Mouse (Mus musculus): Measurements from ENCODE around the gene Trim47.

Trim47 gene

DNA sequence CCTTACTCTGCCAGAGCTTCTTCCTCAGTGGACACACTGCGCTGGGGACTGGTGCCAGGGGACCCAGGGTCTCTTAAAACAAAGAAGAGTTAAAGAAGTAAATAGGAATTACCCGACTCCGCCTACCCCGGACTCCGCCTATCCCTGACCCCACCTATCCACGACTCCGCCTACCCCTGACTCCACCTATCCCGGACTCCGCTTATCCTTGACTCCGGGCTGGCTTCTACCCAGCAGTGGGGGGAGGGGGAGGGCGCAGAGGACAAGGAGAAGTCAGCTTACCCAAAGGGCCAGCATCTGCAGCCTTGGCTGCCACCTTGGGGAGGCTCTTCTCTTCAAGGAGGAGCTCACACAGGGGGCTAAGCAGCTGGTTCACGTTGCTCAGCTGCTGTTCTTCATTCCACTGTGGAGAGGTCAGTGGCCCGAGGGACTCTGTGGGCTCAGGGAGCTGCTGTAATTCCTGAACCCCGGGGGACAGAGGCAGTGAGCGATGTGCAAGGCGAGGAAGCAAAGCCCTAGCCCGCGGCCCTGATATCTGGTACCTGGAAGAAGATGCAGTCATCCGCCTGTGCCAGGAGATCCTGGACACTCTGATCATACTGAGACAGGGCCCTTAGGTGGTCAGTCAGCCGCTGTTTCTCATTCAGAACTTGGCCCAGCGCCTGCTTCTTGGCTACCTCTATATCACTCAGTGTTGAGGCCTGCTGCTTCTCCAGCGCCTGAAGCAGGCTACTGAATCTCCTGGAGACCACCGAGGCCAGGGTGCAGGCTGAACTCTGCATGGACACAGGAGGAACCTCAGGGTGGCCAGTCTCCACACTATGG, at the start of gene Trim47:
Trim47 (minus strand) TSS at position 55 of the 825 bp plus-strand sequence.
- no peak for DNase-seq (ENCODE audit: low spot score)

GRCm38 (mm10) chr11:116176010-116176409, 49.0 kb upstream of the Trim47 start:
- no peak for DNase-seq (ENCODE audit: low spot score)

- no peak for DNase-seq (ENCODE audit: low spot score)
Observed at GRCm38 (mm10) chr11:116174775-116175448, 47.9 kb upstream of the Trim47 start.

- DNase-seq (ENCODE audit: low spot score) = no peak
Observed at GRCm38 (mm10) chr11:116171959-116172358, 44.9 kb upstream of the Trim47 start.

- no peak for DNase-seq (ENCODE audit: low spot score)
Observed at GRCm38 (mm10) chr11:116170003-116170800, 43.2 kb upstream of the Trim47 start.

GRCm38 (mm10) chr11:116169214-116169613, 42.2 kb upstream of the Trim47 start:
- no peak for DNase-seq (ENCODE audit: low spot score)

DNA sequence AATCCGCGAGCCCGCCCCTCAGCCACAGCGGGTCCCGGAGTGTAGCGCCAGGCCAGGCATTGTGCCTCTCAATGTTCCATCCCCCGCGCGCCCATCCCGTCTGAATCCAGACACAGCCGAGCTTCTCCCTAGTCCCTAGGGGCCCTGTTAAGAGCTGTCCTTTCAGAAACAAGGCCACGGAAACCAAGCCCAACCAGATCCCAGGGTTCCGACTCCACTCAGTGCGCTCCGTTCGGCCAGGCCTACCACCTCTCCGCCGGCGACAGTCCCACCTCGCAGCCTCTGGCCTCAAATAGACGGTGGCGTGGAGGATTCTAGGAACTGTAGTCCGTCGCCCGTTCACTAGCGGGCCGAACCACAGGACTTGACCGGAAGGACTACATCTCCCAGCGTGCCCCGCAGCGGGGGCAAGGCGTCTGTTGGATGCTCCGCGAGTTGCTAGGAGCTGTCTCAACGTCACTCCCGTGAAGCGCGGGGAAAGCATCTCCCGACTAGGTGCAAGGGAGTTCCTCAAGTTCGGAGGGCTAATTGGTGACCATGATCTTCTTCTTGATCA, 41.0 kb upstream of the Trim47 start, which contains the start of gene Fbf1:
Fbf1 (minus strand) TSS at position 283 of the 556 bp plus-strand sequence.
- peak; percentile 96 for DNase-seq (ENCODE audit: low spot score)

DNA sequence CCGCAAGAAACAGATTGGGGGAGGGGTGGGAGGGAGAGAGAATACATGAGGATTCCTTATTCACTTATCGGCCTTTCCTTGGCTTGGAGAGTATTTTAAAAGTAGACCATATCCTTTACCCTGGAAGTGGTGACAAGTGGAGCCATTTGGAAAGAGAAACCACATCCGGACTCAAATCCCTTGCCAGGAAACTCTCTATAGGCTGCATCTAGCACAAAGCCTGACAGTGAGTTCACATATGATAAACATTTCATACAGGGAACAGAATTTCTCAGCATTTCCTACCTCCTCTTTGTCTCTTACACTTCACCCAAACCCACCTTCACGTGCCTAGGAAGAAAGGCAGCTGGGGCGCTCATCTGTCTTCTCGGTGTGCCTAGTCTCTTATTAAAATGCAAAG, 40.2 kb upstream of the Trim47 start:
- no peak for DNase-seq (ENCODE audit: low spot score)

GRCm38 (mm10) chr11:116163002-116163401, 36.0 kb upstream of the Trim47 start:
- no peak for DNase-seq (ENCODE audit: low spot score)

DNA sequence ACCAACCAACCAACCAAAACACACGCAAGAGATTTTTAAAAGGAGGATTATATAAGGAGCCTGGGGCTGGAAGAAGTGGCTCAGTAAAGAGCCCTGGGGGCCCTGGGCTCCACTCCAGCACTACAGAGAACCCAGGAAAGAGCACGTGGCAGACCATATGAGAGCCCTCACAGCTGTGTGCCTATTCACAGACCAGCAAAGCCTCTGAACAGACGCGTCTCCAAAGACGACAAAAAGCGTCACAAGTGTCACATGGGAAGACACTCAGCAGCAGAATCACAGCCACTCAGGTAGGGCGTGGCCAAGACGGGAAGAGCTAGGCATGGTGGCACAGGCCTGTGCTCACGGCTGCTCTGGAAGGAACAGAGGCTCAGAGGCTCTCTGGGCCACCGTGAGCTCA, 35.1 kb upstream of the Trim47 start:
- peak; percentile 61 for DNase-seq (ENCODE audit: low spot score)

DNA sequence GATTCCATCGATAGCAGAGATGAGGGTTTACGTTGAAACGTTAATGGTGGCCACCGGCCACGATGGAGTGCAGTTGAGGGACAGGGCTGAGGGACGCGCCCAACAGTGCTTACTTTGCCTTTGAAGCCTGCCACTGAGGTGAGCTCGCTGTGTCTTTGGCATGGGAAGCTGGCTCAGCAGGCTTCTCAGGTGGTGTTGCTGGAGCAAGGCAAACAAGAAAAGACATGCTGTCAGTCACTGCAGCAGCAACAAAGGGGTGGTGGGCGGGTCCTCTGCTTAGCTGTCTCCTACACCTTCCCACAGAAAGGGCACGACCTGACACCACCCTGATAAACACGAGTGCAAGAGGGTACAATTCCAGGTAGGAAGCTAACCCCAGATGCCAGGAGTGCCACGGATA, 34.3 kb upstream of the Trim47 start:
- DNase-seq (ENCODE audit: low spot score) = no peak

DNA sequence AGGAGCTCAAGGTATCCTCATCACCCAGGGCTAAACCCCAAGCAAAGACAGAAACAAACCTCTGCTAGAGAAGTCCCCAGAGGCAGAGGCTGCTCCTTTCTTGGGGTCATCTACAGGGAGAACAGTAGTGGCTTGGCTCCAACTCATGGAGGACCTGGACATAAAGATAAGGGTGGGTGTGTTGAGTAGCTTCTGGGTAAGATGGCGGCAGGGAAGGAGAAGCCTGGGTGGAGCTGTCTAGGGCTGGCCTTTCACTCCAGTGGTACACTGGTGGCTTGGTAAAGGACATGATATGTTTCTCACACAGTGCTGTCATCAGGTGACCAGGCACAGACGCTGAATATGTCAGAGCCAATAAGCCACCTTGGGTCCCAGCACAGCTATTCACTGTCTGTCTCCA, 23.9 kb upstream of the Trim47 start:
- DNase-seq (ENCODE audit: low spot score) = no peak

GRCm38 (mm10) chr11:116149341-116149740, 22.3 kb upstream of the Trim47 start:
- DNase-seq (ENCODE audit: low spot score) = no peak

- peak; percentile 52 for DNase-seq (ENCODE audit: low spot score)
Observed at GRCm38 (mm10) chr11:116148761-116149221, 21.8 kb upstream of the Trim47 start.

- DNase-seq (ENCODE audit: low spot score) = peak; percentile 57
Observed at GRCm38 (mm10) chr11:116146294-116146985, 19.4 kb upstream of the Trim47 start.

DNA sequence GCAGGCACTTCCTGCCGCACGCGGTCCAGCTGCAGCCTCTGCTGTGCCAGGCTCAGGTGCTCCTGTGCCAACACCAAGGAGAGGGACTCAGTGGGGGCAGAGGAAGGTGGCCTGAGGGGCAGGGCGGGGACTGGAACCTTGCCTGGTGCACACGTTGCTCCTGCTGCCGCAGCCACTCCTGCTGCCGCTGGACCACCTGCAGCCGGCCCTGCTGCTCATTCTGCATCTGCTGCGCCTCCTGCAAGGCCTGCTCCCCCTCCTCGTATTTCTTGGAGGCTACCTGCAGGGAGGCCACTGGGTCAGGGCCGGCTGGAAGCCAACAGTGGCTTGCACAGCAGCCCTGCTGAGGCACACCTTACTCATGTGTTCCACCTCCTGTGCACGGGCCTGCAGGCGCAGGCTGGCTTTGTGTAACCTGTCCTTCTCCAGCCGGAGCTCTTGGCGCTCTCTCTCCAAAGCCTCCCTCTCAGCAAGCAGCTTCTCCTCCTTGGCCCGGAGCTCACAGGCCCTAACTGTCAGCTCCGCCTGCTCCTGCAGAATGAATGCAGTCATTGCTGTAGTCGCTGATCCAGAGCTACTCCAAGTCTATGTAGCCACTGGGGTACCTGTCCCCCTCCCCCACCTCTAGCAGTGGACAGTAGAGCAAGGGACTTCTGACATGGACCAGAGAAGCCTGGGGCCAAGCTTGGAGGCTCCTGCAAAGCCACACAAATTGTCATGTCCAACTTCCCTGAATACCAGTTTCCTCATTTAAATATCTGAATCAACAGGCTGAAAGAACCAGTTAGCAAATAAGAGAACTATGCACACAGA, 18.7 kb upstream of the Trim47 start:
- DNase-seq (ENCODE audit: low spot score) = no peak

GRCm38 (mm10) chr11:116143468-116143867, 16.5 kb upstream of the Trim47 start:
- no peak for DNase-seq (ENCODE audit: low spot score)

DNA sequence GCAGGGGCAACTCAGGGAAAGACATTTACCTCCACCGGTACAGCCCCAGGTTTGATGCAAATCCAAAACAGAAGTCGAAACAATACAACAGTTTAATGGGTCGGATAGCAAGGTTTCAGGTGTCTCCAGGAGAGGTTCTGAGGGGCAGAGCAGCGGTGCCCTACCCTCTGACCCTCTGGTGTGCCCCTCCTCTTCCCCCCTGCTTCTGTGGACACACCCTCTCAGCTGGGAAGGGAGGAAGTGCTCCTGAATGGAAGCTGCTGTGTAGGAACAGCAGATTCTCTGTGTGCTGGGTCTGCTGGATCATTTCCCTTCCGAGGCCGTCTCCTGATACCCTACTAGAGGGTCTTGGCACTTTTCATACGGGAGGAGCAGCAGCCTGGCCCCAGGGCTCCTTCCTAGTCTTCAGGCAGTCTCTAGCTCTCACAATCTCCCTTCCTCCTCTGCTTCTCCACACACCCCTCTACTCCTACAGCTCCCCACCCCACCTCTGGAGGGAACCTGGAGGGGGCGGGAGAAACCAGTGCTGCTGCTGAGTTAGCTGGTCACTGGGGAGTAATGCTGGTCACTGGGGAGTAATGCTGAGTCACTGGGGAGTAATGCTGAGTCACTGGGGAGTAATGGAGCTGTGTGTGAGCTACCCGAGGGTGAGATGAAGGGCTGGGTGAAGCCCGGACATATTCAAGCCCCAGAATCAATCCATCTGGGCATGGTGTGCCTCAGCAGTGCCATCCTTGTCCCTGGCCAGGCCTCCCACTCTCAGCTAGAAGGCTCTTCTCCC, 15.4 kb upstream of the Trim47 start:
- no peak for DNase-seq (ENCODE audit: low spot score)

DNA sequence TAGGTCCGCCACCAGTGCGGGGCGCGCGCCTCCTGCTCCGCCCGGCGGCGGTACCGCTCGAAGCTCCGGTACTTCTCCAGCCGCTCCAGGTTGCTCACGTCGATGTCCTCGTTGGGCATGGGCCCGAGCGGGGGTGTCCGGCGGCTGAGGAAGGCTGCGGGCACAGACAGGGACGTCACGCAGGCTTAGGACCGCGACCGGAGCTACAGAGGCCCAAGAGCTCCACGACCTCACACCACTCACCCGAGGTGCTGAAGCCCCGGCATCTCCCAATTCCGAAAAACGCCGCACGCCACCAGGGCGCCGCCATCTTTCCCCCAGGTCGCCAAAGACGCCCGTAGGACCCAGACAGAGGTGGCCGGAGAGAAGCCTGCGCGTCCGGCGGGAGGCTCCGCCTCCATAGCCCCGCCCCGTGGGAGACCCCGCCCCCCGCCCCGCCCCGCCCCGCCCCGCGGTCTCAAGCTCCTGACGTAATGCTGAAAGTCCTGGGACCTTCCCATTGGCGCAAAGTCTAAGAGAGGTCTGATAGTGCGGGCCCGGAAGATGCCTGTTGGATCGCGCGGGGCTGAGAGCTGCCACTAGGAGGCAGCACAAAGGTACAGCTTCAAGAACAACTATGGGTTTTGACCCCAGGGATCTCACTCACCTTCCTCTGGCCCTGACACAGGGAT, 11.6 kb upstream of the Trim47 start, which contains the start of gene Mrpl38:
Mrpl38 (minus strand) TSS at position 401 of the 671 bp plus-strand sequence.
- peak; percentile 91 for DNase-seq (ENCODE audit: low spot score)

All from layer of hippocampus, adult 11-12 months (tissue).